Mouse (Mus musculus): ENCODE measurements around the gene Lalba.
A peak's percentile ranks its signal among the peaks of the same experiment; 100 is the strongest.
"Not testable (repeated sequence)": the region's sequence is repeated elsewhere in the genome, so short reads cannot be mapped to it uniquely, and the experiment has no call there.

The Lalba gene

DNA sequence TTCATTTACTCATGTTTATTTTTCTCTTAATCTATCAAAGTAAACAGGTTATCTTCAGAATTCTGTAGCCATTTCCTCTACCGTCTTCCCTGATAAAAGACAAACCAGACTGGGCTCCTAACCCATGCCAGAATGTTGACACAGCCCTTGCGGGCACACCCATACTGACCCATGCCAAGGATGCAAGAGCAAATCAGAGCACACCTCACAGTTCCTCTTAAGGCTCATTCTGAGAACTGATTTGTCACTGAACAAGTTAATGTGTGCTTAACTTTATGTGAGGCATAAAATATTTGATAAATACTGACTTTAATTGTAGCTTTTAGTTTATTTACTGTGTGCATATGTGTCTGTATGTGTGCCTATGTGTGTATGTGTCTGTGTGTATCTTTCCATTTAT lies 8.8 kb upstream of the Lalba start:
- no peak for DNase-seq

DNA sequence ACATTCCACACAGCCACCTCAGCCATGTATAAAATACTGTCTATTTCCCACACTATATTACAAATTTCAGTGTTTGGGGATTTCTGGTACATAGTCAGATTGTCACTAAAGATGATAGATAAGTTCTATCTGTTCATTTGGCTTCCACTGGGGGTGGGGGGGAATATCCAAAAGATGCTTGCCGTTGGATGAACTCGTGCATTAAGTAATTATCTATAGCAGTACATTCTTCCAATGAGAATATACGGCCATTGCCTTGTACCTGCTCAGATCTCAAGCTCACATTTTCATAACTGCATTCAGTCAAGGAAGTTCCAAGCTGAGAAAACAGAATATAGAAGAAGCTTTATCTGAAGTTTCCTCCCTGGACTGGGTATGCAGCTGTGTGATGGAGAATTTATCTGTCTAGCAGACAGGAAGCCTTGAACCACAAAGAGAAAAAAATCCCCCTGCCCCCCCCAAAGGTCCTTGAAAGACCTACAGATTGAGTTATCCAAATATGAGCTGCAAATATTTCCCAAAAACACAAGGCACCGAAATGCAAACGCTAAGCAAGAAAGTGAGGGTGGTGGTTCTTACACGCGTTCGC lies 4.0 kb upstream of the Lalba start:
- DNase-seq = no peak

DNA sequence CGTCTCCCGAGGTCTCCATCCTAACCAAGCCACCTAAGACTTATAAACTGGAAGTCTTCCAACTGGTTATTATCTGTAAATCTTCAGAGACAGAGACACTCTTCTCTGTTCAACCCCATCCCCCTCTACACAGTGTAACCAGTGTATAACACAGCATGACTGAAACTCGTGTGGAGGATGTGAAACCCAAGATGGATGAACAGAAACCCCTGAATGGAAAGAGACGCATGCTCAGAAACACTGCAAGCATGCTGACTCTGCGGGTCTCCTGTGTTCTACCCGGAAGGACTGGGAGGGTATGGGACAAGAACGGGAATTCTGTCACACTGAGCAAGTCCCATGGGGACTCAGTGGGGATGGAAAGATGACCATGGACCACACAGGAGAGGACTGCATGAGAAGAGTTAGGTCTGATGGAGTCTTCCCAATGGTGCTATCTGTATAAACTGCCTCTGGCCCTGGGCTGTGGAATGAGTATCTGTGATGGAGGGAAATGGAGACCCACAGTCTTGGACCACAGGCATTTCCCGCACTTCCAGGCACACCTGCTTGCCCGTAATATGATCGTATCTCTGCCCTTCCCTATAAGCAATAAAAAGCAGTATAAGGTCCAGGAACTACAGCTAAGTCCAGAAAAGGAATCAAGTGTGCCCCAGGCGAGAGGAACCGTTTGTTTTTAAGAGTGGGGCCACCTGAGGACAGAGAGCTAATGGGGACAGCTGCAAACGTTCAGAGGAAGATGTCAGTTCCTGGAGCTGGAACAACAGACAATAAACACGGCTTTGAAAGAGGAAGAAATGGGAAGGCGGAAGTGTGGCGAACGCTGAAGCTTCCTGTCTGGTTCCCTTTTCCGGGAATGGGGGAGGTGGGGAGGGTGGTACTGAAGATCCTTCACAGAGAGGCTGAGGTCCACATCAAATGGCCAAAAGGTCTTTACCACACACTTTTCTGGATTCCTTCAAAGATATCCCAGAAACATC lies 1.7 kb upstream of the Lalba start:
- DNase-seq = no peak

DNA sequence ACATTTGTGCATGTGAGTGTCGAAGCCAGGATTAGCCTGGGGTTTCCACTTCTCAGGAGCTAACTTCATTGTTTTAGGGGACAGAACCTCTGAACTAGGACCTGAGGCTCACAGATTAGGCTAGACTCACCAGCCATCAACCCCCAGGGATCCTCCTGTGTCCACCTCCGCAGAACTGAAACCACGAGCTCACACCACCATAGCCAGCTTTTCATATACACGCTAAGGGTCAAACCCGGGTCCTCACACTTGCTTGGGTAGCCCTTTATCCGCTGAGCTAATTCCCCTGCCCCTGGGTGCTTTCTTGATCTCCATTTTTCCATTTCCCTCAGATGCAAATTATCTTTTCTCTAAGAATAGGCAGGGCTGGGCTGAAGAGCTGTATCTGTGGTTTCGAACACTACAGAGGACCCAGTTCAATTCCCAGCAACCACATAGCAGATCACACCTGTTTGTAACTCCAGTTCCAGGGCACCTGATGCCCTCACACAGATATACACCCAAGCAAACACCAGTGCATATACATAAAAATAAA lies 2.9 kb downstream of the Lalba start:
- DNase-seq = no peak

DNA sequence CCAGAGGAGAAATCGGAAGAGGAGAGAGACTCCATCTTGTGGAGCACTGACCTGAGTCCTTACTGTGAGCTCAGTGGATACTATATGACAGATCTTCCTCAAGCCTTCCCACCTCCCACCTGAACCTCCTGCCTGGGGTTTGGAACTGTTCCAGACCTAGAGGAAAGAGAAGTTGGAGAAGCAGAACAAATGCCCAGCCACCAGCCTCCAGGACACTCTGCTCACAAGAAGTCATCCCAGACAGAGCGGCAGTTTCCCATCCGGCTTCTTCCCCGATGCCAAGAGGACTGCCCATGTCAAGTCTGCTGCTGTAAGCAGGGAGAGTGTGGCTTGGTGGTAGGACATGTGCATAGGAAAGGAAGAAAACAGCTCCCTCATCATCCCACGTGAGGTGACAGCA lies 6.2 kb downstream of the Lalba start:
- no peak for DNase-seq

DNA sequence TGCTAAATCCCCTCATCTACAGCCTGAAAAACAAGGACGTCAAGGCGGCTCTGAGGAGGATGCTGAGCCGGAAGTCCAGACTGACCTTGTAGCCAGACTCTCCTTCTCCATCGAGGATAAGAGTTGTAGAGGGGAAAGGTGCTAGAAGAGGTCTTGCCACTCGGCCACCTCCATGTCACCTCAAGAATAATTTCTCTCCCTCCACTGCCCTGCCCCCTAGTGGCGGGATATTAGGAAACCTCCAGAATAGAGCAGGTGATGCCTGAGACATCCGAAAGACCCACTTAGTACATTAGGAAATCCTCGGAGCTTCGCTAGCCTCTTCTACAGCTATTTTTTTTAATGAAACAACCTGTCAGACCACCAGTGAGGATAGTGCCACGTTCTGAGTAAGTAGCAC lies 7.1 kb downstream of the Lalba start:
- DNase-seq = peak; percentile 55

DNA sequence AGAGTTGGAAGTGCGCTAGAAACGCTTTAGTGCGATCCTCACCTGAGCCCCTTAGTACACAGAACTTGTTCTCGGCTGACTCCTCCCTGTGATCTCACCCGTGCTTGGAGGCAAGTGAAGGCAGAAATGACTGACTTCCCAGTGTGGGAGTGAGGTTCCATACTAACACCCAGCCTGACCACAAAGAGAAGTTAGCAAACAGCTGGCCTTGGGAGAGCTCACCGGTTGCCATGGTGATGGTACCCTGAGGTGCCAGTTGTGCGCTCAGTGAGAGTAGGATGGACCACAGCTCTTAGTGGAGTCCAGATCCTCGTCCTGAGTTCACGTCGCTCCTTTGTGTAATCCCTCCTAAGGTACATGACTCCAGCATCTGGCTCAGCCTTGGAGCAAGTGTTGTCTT lies 7.6 kb downstream of the Lalba start:
- DNase-seq = peak; percentile 6

DNA sequence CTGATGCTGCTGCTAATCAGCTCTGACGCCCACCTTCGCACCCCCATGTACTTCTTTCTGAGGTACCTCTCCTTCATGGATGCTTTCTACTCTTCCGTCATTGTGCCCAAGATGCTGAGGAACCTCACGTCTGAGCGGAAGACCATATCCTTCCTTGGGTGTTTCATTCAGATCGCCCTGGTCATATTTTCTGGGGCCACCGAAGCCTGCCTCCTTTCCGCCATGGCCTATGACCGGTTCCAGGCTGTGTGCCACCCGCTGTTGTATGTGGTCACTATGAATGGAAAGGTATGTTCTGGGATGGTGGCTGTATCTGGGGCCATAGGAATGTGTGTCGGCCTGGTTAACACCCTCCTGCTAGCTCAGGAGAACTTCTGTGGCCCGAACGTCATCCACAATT lies 11.0 kb downstream of the Lalba start:
- DNase-seq = no peak

DNA sequence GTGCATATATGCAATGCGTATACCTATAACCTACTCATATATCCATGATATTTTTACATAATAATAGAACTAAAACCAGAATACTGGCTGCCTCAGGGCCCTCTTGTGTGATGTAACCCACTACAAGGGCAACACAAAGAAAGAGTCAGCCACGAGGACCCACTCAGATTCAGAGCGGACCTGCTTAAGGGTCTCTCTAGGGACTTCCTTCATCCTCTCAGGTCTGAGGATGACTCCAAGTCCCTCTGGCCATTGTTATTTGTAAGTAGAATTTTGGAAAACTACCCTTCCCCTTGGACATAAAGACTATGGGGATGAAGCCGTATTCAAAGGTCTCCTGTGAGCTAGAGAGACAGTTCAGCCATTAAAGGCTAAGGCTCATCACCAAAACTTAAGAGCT lies 12.9 kb downstream of the Lalba start, which contains the start of gene OR5BS1P:
OR5BS1P (plus strand) TSS at position 301 of the 400 bp plus-strand sequence.
- no peak for DNase-seq

DNA sequence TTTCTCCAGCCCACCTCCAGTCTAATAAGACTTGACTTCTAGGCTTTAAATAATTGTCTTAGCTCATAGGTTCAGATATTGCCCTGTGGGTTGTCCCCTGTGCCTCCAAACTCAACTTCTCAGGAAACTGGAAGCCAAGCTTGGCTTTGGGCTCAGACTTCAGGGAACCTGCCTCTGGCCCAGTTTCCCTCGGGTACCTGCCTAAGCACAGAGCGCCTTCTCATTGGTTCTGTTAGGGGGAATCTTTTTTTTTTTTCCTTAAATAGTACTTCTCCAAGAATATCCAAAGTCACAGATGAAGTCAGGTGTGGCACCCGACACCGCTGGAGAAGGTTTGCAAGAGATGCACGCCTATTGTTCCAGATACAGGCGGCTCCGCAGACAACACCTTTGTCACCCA lies 30.2 kb downstream of the Lalba start, which contains the start of gene Olfr281:
Olfr281 (plus strand) TSS at position 301 of the 400 bp plus-strand sequence.
- DNase-seq = no peak

DNA sequence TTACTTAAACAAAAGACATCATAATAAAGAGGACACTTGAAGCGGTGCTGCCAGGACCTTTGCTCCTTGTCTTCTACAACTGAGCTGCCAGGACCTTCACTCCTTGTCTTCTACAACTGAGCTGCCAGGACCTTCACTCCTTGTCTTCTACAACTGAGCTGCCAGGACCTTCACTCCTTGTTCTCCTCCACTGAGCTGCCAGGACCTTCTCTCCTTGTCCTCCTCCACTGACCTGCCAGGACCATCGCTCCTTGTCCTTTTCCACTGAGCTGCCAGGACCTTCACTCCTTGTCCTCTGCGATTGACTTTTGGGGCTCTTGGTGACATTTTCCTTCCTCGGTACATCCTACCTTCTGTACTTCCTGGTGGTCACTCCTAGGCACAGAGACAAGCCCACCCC lies 34.0 kb downstream of the Lalba start:
- peak; percentile 79 for DNase-seq

DNA sequence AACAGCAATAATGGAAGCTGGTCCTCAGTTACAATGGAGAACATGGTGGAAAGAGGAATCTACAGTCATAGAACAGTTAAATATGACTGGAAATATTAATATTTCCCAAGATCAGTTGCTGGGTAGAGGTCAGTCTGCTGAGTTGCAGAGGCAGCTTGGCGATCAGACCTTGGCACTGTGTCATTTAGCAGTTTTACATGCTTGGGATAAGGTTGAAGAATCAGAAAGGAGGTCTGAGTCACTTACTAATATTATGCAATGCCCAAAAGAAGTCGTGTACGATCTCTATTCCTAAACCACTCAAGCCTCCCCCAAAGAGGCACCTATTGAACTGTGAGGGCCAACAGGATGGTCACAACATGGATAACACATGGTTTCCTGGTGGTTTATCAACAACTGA lies 38.0 kb downstream of the Lalba start:
- no peak for DNase-seq

DNA sequence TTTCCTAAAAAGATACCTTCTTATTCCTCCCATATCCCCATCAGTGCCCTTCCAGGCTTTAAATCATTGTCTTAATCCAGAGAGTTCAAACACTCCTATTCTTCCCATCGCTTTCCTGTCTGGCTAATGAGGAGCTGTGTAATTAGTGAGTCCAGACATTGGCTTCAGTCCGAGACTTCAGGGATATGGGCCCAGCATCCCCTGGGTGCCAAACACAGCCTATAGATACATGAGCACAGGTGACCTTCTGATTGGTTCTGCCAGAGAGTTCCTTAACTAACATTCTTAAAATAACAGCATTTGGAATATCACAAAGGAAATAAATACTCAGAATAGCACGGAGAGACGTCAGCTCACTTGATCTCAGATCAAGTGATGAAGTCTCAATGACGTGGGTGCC lies 51.6 kb downstream of the Lalba start, which contains the start of gene Olfr282:
Olfr282 (plus strand) TSS at position 301 of the 400 bp plus-strand sequence.
- DNase-seq = not testable (repeated sequence)
